34 mouse cellular contexts compared by ENCODE assay signal in the genomic region with DNA sequence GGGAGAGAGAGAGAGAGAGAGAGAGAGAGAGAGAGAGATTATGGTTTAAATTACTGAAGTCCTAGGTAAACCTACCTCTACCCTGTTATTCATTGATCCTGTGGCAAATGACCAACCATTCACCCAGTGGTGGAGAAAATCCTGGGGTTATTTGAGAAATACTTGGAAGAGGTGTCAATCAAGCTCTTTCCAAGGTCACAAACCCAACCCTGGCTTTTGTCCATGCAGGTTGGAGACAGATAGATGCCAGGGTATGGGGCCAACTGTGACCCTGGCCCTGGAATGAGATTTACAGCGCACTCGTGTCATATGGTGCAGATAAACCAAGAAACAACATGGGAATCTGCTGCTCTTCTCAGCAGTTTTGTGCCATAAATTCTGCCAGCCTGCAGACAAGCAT. TPM values are rescaled to one million over a fixed set of nuclear protein-coding genes. Genes with fewer than 3 reads are reported as not detected.
DNase-seq lines count a peak whose midpoint lies in the region; ATAC-seq and TF ChIP-seq lines count a peak whose summit lies in the region.
"Had no signal": no experiment of that assay in that cellular context is flagged by ENCODE, and none has a peak within 500 bp of the region (broad histone marks: within the 10 kb centered on the region; RNA-seq: fewer than 3 reads in every experiment).

No protein-coding gene starts in this region.

- ATAC-seq in intestine, postnatal 0 days: peak; percentile 29
- ATAC-seq in intestine, embryonic 16.5 days: no peak
- no peak for ATAC-seq in liver, embryonic 12.5 days
- ATAC-seq in kidney, postnatal 0 days (replicated peaks; ENCODE audit: low FRiP score, low read depth): 0 out of 2 replicates have a peak, but pooled peaks have one; percentile 25
- no peak for ATAC-seq in monocyte, adult 5-6 weeks (replicated peaks; ENCODE audit: insufficient number of reproducible peaks, low FRiP score, low TSS enrichment, poor library complexity, severe bottlenecking)
- ATAC-seq: forebrain, embryonic 14.5 days; hindbrain, postnatal 0 days; intestine, embryonic 15.5 days; lung, postnatal 0 days; midbrain, embryonic 13.5 days had no signal

- WGBS in intestine, postnatal 0 days: 44% methylated on average over 2 of the region's 2 CpGs
- WGBS in intestine, embryonic 16.5 days: 65% methylated on average over 2 of the region's 2 CpGs
- WGBS in liver, adult 2 months: 14% methylated on average over 2 of the region's 2 CpGs
- WGBS in liver, embryonic 12.5 days (ENCODE audit: insufficient replicate concordance): 63% methylated on average over 2 of the region's 2 CpGs
- WGBS in kidney, postnatal 0 days: 70% methylated on average over 2 of the region's 2 CpGs

- peaks cover 20% of the 10 kb centered on the region; the same call in 1 of the 2 replicates for H3K79me2 ChIP-seq in liver, adult 2 months (ENCODE audit: control insufficient read depth, insufficient read depth, low read length)

- H3K4me1 ChIP-seq in intestine, postnatal 0 days (replicated peaks; ENCODE audit: control insufficient read depth, insufficient read depth, low read length): no peaks in the 10 kb centered on the region
- H3K4me1 ChIP-seq in intestine, embryonic 16.5 days (ENCODE audit: control insufficient read depth, insufficient read depth, low read length): 0 out of 2 replicates have a peak, but pooled peaks cover 8% of the 10 kb centered on the region
- H3K4me1 ChIP-seq in liver, adult 2 months (ENCODE audit: control insufficient read depth, insufficient read depth, low read length): peaks cover 25% of the 10 kb centered on the region
- peaks cover 6% of the 10 kb centered on the region; the same call in 1 of the 2 replicates for H3K4me1 ChIP-seq in liver, embryonic 12.5 days
- peaks cover 6% of the 10 kb centered on the region; the same call in 1 of the 2 replicates for H3K4me1 ChIP-seq in kidney, postnatal 0 days (replicated peaks; ENCODE audit: insufficient read depth, low read length)

- peak; percentile 98 for DNase-seq in liver, adult 2 months (ENCODE audit: extremely low read depth, low read depth, low spot score)
- no peak for DNase-seq in kidney, postnatal 0 days (ENCODE audit: low spot score)
- DNase-seq in kidney, postnatal 14 days: peak; percentile 78
- no peak for DNase-seq in urinary bladder, postnatal 25 days (ENCODE audit: low spot score)
- DNase-seq: adrenal gland, postnatal 25 days; B cell, adult 2 months; cerebellum, adult 18-20 months; cerebellum, postnatal 25 days; gastrocnemius, postnatal 14 days; heart, postnatal 36 days; lung, adult 18-20 months; lung, postnatal 4 days; retina, postnatal 1 day; right cerebral cortex, postnatal 25 days had no signal

- no peak for TF ChIP-seq CTCF in intestine, postnatal 0 days (IDR thresholded peaks at IDR 0.05; ENCODE audit: low read depth)
- no peak for TF ChIP-seq CTCF in liver, adult 2 months (IDR thresholded peaks at IDR 0.05; ENCODE audit: low read depth, low read length)
- TF ChIP-seq CTCF in kidney, postnatal 0 days (IDR thresholded peaks at IDR 0.05; ENCODE audit: low read depth): no peak

- no peak for TF ChIP-seq POLR2A in liver, adult 2 months (IDR thresholded peaks at IDR 0.05; ENCODE audit: extremely low read depth, insufficient read depth, low read length)

- H3K4me3 ChIP-seq in intestine, postnatal 0 days (ENCODE audit: low read depth, low read length): no peak overlapping the region
- H3K4me3 ChIP-seq in intestine, embryonic 16.5 days (ENCODE audit: low read length): no peak overlapping the region
- peak overlapping the region; percentile 28; the same call in 1 of the 2 replicates for H3K4me3 ChIP-seq in liver, adult 2 months (ENCODE audit: insufficient read depth, low read depth, low read length)
- no peak overlapping the region for H3K4me3 ChIP-seq in liver, embryonic 12.5 days
- H3K4me3 ChIP-seq in kidney, postnatal 0 days (replicated peaks; ENCODE audit: low read depth, low read length): no peak overlapping the region
- H3K4me3 ChIP-seq: embryonic facial prominence, embryonic 12.5 days; hindbrain, embryonic 12.5 days; intestine, embryonic 15.5 days; limb, embryonic 13.5 days; midbrain, embryonic 13.5 days; neural tube, embryonic 15.5 days; stomach, embryonic 15.5 days had no signal

- H3K36me3 ChIP-seq in intestine, postnatal 0 days (ENCODE audit: control insufficient read depth, insufficient read depth): no peaks in the 10 kb centered on the region
- H3K36me3 ChIP-seq in intestine, embryonic 16.5 days (ENCODE audit: control insufficient read depth, insufficient read depth, low read length): no peaks in the 10 kb centered on the region
- peaks cover 24% of the 10 kb centered on the region; the same call in 1 of the 2 replicates for H3K36me3 ChIP-seq in liver, adult 2 months (ENCODE audit: control insufficient read depth, insufficient read depth, low read length)
- no peaks in the 10 kb centered on the region for H3K36me3 ChIP-seq in liver, embryonic 12.5 days
- H3K36me3 ChIP-seq in kidney, postnatal 0 days (ENCODE audit: insufficient read depth, low read length): no peaks in the 10 kb centered on the region
- H3K36me3 ChIP-seq: embryonic facial prominence, embryonic 12.5 days; hindbrain, embryonic 12.5 days; intestine, embryonic 15.5 days; limb, embryonic 13.5 days; midbrain, embryonic 13.5 days; neural tube, embryonic 15.5 days; stomach, embryonic 15.5 days had no signal

- H3K9me3 ChIP-seq in intestine, postnatal 0 days (ENCODE audit: control insufficient read depth): no peaks in the 10 kb centered on the region
- H3K9me3 ChIP-seq in intestine, embryonic 16.5 days (ENCODE audit: control insufficient read depth, low read length): no peaks in the 10 kb centered on the region
- H3K9me3 ChIP-seq in liver, embryonic 12.5 days (replicated peaks): no peaks in the 10 kb centered on the region
- H3K9me3 ChIP-seq in kidney, postnatal 0 days (replicated peaks; ENCODE audit: low read length): no peaks in the 10 kb centered on the region
- H3K9me3 ChIP-seq: embryonic facial prominence, embryonic 12.5 days; hindbrain, embryonic 12.5 days; intestine, embryonic 15.5 days; limb, embryonic 13.5 days; midbrain, embryonic 13.5 days; neural tube, embryonic 15.5 days; stomach, embryonic 15.5 days had no signal

- peak overlapping the region; percentile 46; the same call in 1 of the 2 replicates for H3K27ac ChIP-seq in intestine, postnatal 0 days (ENCODE audit: low read depth, low read length)
- no peak overlapping the region for H3K27ac ChIP-seq in intestine, embryonic 16.5 days (ENCODE audit: low read length)
- peak overlapping the region; percentile 88 for H3K27ac ChIP-seq in liver, adult 2 months (replicated peaks; ENCODE audit: insufficient read depth, low read depth, low read length)
- H3K27ac ChIP-seq in liver, embryonic 12.5 days: no peak overlapping the region
- H3K27ac ChIP-seq in kidney, postnatal 0 days: no peak overlapping the region
- H3K27ac ChIP-seq: embryonic facial prominence, embryonic 12.5 days; hindbrain, embryonic 12.5 days; hindbrain, postnatal 0 days; intestine, embryonic 15.5 days; limb, embryonic 13.5 days; midbrain, embryonic 13.5 days; neural tube, embryonic 15.5 days; stomach, embryonic 15.5 days had no signal

- H3K9ac ChIP-seq in intestine, postnatal 0 days (ENCODE audit: low read depth, low read length): no peak overlapping the region
- H3K9ac ChIP-seq in intestine, embryonic 16.5 days (ENCODE audit: low read depth, low read length): no peak overlapping the region
- peak overlapping the region; percentile 39; the same call in 1 of the 2 replicates for H3K9ac ChIP-seq in liver, adult 2 months (ENCODE audit: low read depth, low read length)
- no peak overlapping the region for H3K9ac ChIP-seq in liver, embryonic 12.5 days
- no peak overlapping the region for H3K9ac ChIP-seq in kidney, postnatal 0 days (ENCODE audit: low read depth, low read length)
- H3K9ac ChIP-seq: embryonic facial prominence, embryonic 12.5 days; hindbrain, embryonic 12.5 days; intestine, embryonic 15.5 days; limb, embryonic 13.5 days; midbrain, embryonic 13.5 days; neural tube, embryonic 15.5 days; stomach, embryonic 15.5 days had no signal

- no peaks in the 10 kb centered on the region for H3K27me3 ChIP-seq in intestine, postnatal 0 days (replicated peaks; ENCODE audit: control insufficient read depth, insufficient read depth, low read length)
- H3K27me3 ChIP-seq in intestine, embryonic 16.5 days (replicated peaks; ENCODE audit: control insufficient read depth, insufficient read depth, low read length): 0 out of 2 replicates have a peak, but pooled peaks cover 2% of the 10 kb centered on the region
- H3K27me3 ChIP-seq in liver, adult 2 months (ENCODE audit: control insufficient read depth, insufficient read depth, low read length): no peaks in the 10 kb centered on the region
- peaks cover 31% of the 10 kb centered on the region for H3K27me3 ChIP-seq in liver, embryonic 12.5 days (replicated peaks)
- no peaks in the 10 kb centered on the region for H3K27me3 ChIP-seq in kidney, postnatal 0 days (ENCODE audit: insufficient read depth, low read length)

- no peak overlapping the region for H3K4me2 ChIP-seq in intestine, postnatal 0 days (replicated peaks; ENCODE audit: low read depth)
- H3K4me2 ChIP-seq in intestine, embryonic 16.5 days (ENCODE audit: low read depth, low read length): no peak overlapping the region
- H3K4me2 ChIP-seq in liver, embryonic 12.5 days: no peak overlapping the region
- H3K4me2 ChIP-seq in kidney, postnatal 0 days (ENCODE audit: low read length): no peak overlapping the region
- H3K4me2 ChIP-seq: embryonic facial prominence, embryonic 12.5 days; heart, embryonic 11.5 days; hindbrain, embryonic 12.5 days; intestine, embryonic 15.5 days; limb, embryonic 13.5 days; midbrain, embryonic 13.5 days; neural tube, embryonic 15.5 days; stomach, embryonic 15.5 days had no signal

RNA-seq across cellular contexts. Expression of gene Fbp1, which starts 4.6 kb away (rescaled TPM):
- 529 and 593 TPM in 2 replicates for polyA plus RNA-seq in intestine, postnatal 0 days (2015; fragmentation: Nextera tagmentation; extraction: Ambion mirVana)
- polyA plus RNA-seq in intestine, embryonic 16.5 days (2015; fragmentation: Nextera tagmentation; extraction: Ambion mirVana): 6.3 and 12.4 TPM in 2 replicates
- 1,448 and 1,888 TPM in 2 replicates for total RNA-seq in liver, adult 2 months (2014; rRNA removed)
- polyA plus RNA-seq in liver, adult 2 months (2012; rRNA removed): 1,550 and 1,804 TPM in 2 replicates
- not detected in 2 replicates for polyA plus RNA-seq in liver, embryonic 12.5 days (2016; fragmentation: Nextera tagmentation; extraction: Ambion mirVana)
- polyA plus RNA-seq in kidney, postnatal 0 days (2015; fragmentation: Nextera tagmentation; extraction: Ambion mirVana): 479 and 621 TPM in 2 replicates
- 0.86 TPM in 1 of 3 replicates, not detected in the others for total RNA-seq in monocyte, adult 5-6 weeks (2017)
- total RNA-seq: gastrocnemius, postnatal 14 days; heart, postnatal 36 days had no signal
- polyA plus RNA-seq: forebrain, embryonic 14.5 days; heart, embryonic 11.5 days; midbrain, embryonic 13.5 days had no signal

RNA-seq across cellular contexts. Expression of gene Fbp2, which starts 25.2 kb away (rescaled TPM):
- polyA plus RNA-seq in intestine, postnatal 0 days (2015; fragmentation: Nextera tagmentation; extraction: Ambion mirVana): 474 and 501 TPM in 2 replicates
- 406 and 487 TPM in 2 replicates for polyA plus RNA-seq in intestine, embryonic 16.5 days (2015; fragmentation: Nextera tagmentation; extraction: Ambion mirVana)
- total RNA-seq in liver, adult 2 months (2014; rRNA removed): 0.09 TPM in 1 of 2 replicates, not detected in the other
- 0.09 and 0.10 TPM in 2 replicates for polyA plus RNA-seq in liver, adult 2 months (2012; rRNA removed)
- polyA plus RNA-seq in liver, embryonic 12.5 days (2016; fragmentation: Nextera tagmentation; extraction: Ambion mirVana): not detected in 2 replicates
- 34.4 and 40.9 TPM in 2 replicates for polyA plus RNA-seq in kidney, postnatal 0 days (2015; fragmentation: Nextera tagmentation; extraction: Ambion mirVana)
- total RNA-seq in monocyte, adult 5-6 weeks (2017): not detected in 3 replicates
- total RNA-seq: granulocyte monocyte progenitor cell, adult 5-6 weeks; layer of hippocampus, adult 8-10 months; layer of hippocampus, postnatal 25 days; left cerebral cortex, adult 8-10 months; left cerebral cortex, postnatal 36 days had no signal
- polyA plus RNA-seq: midbrain, embryonic 13.5 days had no signal

Comparison
In these comparisons a context has a peak if more than half of its experiments do, and no peak if none do; other contexts are left out.
1. ATAC-seq: peak in intestine, postnatal 0 days (single experiment) and kidney, postnatal 0 days (single experiment); none in intestine, embryonic 16.5 days (single experiment), liver, embryonic 12.5 days (single experiment) and monocyte, adult 5-6 weeks (single experiment).
2. H3K27ac ChIP-seq: peak in intestine, postnatal 0 days (single experiment) and liver, adult 2 months (single experiment); none in intestine, embryonic 16.5 days (single experiment), liver, embryonic 12.5 days (single experiment) and kidney, postnatal 0 days (single experiment).
3. DNase-seq: peak in liver, adult 2 months (single experiment) and kidney, postnatal 14 days (single experiment); none in kidney, postnatal 0 days (single experiment) and urinary bladder, postnatal 25 days (single experiment).
4. RNA of gene Fbp1, which starts 4.6 kb away (polyA plus RNA-seq): 1,550 to 1,804 TPM in liver, adult 2 months, 529 to 593 TPM in intestine, postnatal 0 days and 479 to 621 TPM in kidney, postnatal 0 days; 6.3 to 12.4 TPM in intestine, embryonic 16.5 days and not detected in liver, embryonic 12.5 days; every median in the first group is over 10 times any median in the second.
5. RNA of gene Fbp2, which starts 25.2 kb away (polyA plus RNA-seq): 474 to 501 TPM in intestine, postnatal 0 days, 406 to 487 TPM in intestine, embryonic 16.5 days and 34.4 to 40.9 TPM in kidney, postnatal 0 days; 0.09 to 0.10 TPM in liver, adult 2 months and not detected in liver, embryonic 12.5 days; every median in the first group is over 10 times any median in the second.